Mouse (Mus musculus) liver, embryonic 16.5 days (tissue): ENCODE measurements around the gene Zfc3h1. TPM values are rescaled to one million over a fixed set of nuclear protein-coding genes. Genes with fewer than 3 reads are reported as not detected.

Experiments used
- ATAC-seq: fragments of 200-750 bp; cut with Nextera tagmentation; 2 replicates; pipeline ENCODE4 v1.8.0; 2017; ENCODE audit warnings: low read depth, mild to moderate bottlenecking, moderate number of reproducible peaks, moderate library complexity
- H3K27ac ChIP-seq: fragments of 300-500 bp; sonication (generic); 2 replicates; pipeline ENCODE4 v1.5.1; 2014; ENCODE audit warnings: mild to moderate bottlenecking, low read length
- H3K27me3 ChIP-seq: fragments of 300-500 bp; sonication (generic); 2 replicates; pipeline ENCODE4 v1.6.1; 2014; ENCODE audit warnings: low read depth, low read length, mixed read lengths; ENCODE audit not compliant: control insufficient read depth, insufficient read depth
- H3K36me3 ChIP-seq: fragments of 300-500 bp; sonication (generic); 2 replicates; pipeline ENCODE4 v1.6.1; 2014; ENCODE audit warnings: mild to moderate bottlenecking; ENCODE audit not compliant: control insufficient read depth, insufficient read depth
- H3K4me1 ChIP-seq: fragments of 300-500 bp; sonication (generic); 2 replicates; pipeline ENCODE4 v1.6.1; 2014; ENCODE audit warnings: low read depth, low read length, mixed read lengths; ENCODE audit not compliant: control insufficient read depth
- H3K4me2 ChIP-seq: fragments of 300-500 bp; sonication (generic); 2 replicates; pipeline ENCODE4 v1.6.1; 2014; ENCODE audit warnings: low read depth, low read length, mixed read lengths
- H3K4me3 ChIP-seq: fragments of 300-500 bp; sonication (generic); 2 replicates; pipeline ENCODE4 v1.5.1; 2014; ENCODE audit warnings: low read depth, mild to moderate bottlenecking, low read length
- H3K9ac ChIP-seq: fragments of 300-500 bp; sonication (generic); 2 replicates; pipeline ENCODE4 v1.6.1; 2014; ENCODE audit warnings: low read depth, low read length
- H3K9me3 ChIP-seq: fragments of 300-500 bp; sonication (generic); replicated peaks from 2 replicates; pipeline ENCODE4 v1.6.1; 2016; ENCODE audit warnings: low read length; ENCODE audit not compliant: control insufficient read depth
- WGBS: fragments of 180-500 bp; shearing (Covaris S2); extraction: QIAGEN DNeasy Blood & Tissue Kit; methylation state at CpG from one replicate; pipeline ENCODE4 v1.1.7; 2014; ENCODE audit not compliant: insufficient replicate concordance; 5-methylcytosine and 5-hydroxymethylcytosine counted together
- polyA plus RNA-seq: library from polyadenylated mRNA; unstranded; fragments of >200 nt; fragmentation: Nextera tagmentation; extraction: Ambion mirVana; gene quantifications from 2 replicates; pipeline ENCODE4 v1.2.1, GENCODE M21; 2015

Gene Zfc3h1
- polyA plus RNA-seq, 1 experiment from 2014 or later, result 6.8 TPM

GRCm38 (mm10) chr10:115381506-115382084 lies 3.2 kb upstream of the Zfc3h1 start:
- H3K4me2 ChIP-seq, result no peak overlapping the region
- 68% methylated on average over 2 of the region's 2 CpGs for WGBS
- no peak for ATAC-seq
- no peaks in the 10 kb centered on the region for H3K9me3 ChIP-seq
- H3K27me3 ChIP-seq, result no peaks in the 10 kb centered on the region
- H3K4me1 ChIP-seq, result peaks cover 15% of the 10 kb centered on the region
- H3K27ac ChIP-seq, result no peak overlapping the region
- no peak overlapping the region for H3K9ac ChIP-seq
- no peaks in the 10 kb centered on the region for H3K36me3 ChIP-seq
- no peak overlapping the region for H3K4me3 ChIP-seq

- Histone ChIP-seq H3K27ac (no peak overlapping the region), H3K9me3 (no peaks in the 10 kb centered on the region), H3K36me3 (no peaks in the 10 kb centered on the region), H3K4me3 (peak overlapping the region; percentile 85), H3K4me1 (peaks cover 20% of the 10 kb centered on the region), H3K9ac (peak overlapping the region; percentile 75), H3K27me3 (no peaks in the 10 kb centered on the region), H3K4me2 (peak overlapping the region; percentile 63)
- no peak for ATAC-seq
- WGBS, result 52% methylated on average over 12 of the region's 12 CpGs
Observed at GRCm38 (mm10) chr10:115382846-115383643, 1.7 kb upstream of the Zfc3h1 start.

- H3K27ac ChIP-seq, result peak overlapping the region; percentile 98
- no peaks in the 10 kb centered on the region for H3K27me3 ChIP-seq
- ATAC-seq, result no peak
- no peaks in the 10 kb centered on the region for H3K36me3 ChIP-seq
- H3K4me3 ChIP-seq, result peak overlapping the region; percentile 85
- WGBS, result under 1% methylated on average over 15 of the region's 15 CpGs
- no peaks in the 10 kb centered on the region for H3K9me3 ChIP-seq
- peak overlapping the region; percentile 75 for H3K9ac ChIP-seq
- H3K4me2 ChIP-seq, result peak overlapping the region; percentile 63
- H3K4me1 ChIP-seq, result peaks cover 20% of the 10 kb centered on the region
Observed at GRCm38 (mm10) chr10:115383644-115384220, 1.0 kb upstream of the Zfc3h1 start.

- Histone ChIP-seq H3K4me3 (peak overlapping the region; percentile 85), H3K9me3 (no peaks in the 10 kb centered on the region), H3K4me1 (peaks cover 20% of the 10 kb centered on the region), H3K36me3 (peaks cover 8% of the 10 kb centered on the region), H3K27ac (peak overlapping the region; percentile 98), H3K27me3 (no peaks in the 10 kb centered on the region), H3K4me2 (peak overlapping the region; percentile 78), H3K9ac (peak overlapping the region; percentile 93)
- ATAC-seq, result peak; percentile 33
- WGBS, result under 1% methylated on average over 84 of the region's 101 CpGs
Observed at GRCm38 (mm10) chr10:115385018-115386002, 551 bp downstream of the Zfc3h1 start.

GRCm38 (mm10) chr10:115387891-115388290 lies 3.1 kb downstream of the Zfc3h1 start:
- Histone ChIP-seq H3K9ac (no peak overlapping the region), H3K36me3 (peaks cover 17% of the 10 kb centered on the region)

GRCm38 (mm10) chr10:115391076-115391475 lies 6.3 kb downstream of the Zfc3h1 start:
- H3K27ac ChIP-seq, result no peak overlapping the region
- H3K9me3 ChIP-seq, result no peaks in the 10 kb centered on the region
- H3K4me1 ChIP-seq, result peaks cover 5% of the 10 kb centered on the region
- no peak overlapping the region for H3K9ac ChIP-seq
- no peaks in the 10 kb centered on the region for H3K27me3 ChIP-seq
- 81% methylated on average over 4 of the region's 4 CpGs for WGBS
- no peak overlapping the region for H3K4me3 ChIP-seq
- no peak overlapping the region for H3K4me2 ChIP-seq
- peaks cover 24% of the 10 kb centered on the region for H3K36me3 ChIP-seq
- no peak for ATAC-seq

More at GRCm38 (mm10) chr10:115387891-115388290, 3.1 kb downstream of the Zfc3h1 start:
- Histone ChIP-seq H3K4me2 (no peak overlapping the region), H3K4me1 (peaks cover 9% of the 10 kb centered on the region), H3K4me3 (no peak overlapping the region), H3K27me3 (no peaks in the 10 kb centered on the region), H3K9me3 (no peaks in the 10 kb centered on the region), H3K27ac (no peak overlapping the region)
- no peak for ATAC-seq
- 89% methylated on average over 3 of the region's 3 CpGs for WGBS

- no peak overlapping the region for H3K27ac ChIP-seq
Observed at GRCm38 (mm10) chr10:115391896-115392295, 7.1 kb downstream of the Zfc3h1 start.

GRCm38 (mm10) chr10:115406393-115406792 lies 21.6 kb downstream of the Zfc3h1 start:
- ATAC-seq, result no peak

More at GRCm38 (mm10) chr10:115391896-115392295, 7.1 kb downstream of the Zfc3h1 start:
- peaks cover 24% of the 10 kb centered on the region for H3K36me3 ChIP-seq
- H3K4me1 ChIP-seq, result peaks cover 3% of the 10 kb centered on the region
- no peaks in the 10 kb centered on the region for H3K27me3 ChIP-seq
- 81% methylated on average over 1 of the region's 1 CpGs for WGBS
- H3K4me2 ChIP-seq, result no peak overlapping the region
- H3K9ac ChIP-seq, result no peak overlapping the region
- H3K9me3 ChIP-seq, result no peaks in the 10 kb centered on the region
- no peak for ATAC-seq
- no peak overlapping the region for H3K4me3 ChIP-seq

More at GRCm38 (mm10) chr10:115406393-115406792, 21.6 kb downstream of the Zfc3h1 start:
- H3K36me3 ChIP-seq, result peaks cover 60% of the 10 kb centered on the region
- no peaks in the 10 kb centered on the region for H3K9me3 ChIP-seq
- H3K27me3 ChIP-seq, result no peaks in the 10 kb centered on the region
- WGBS, result 74% methylated on average over 6 of the region's 6 CpGs
- no peak overlapping the region for H3K9ac ChIP-seq
- no peaks in the 10 kb centered on the region for H3K4me1 ChIP-seq
- H3K4me2 ChIP-seq, result no peak overlapping the region
- no peak overlapping the region for H3K27ac ChIP-seq
- H3K4me3 ChIP-seq, result no peak overlapping the region
